Mouse (Mus musculus): Measurements from ENCODE around the gene Mrpl33. TPM values are rescaled to one million over a fixed set of nuclear protein-coding genes. Genes with fewer than 3 reads are reported as not detected.

Gene Mrpl33
- total RNA-seq, 4 experiments from 2014 or later, result 266 to 421 (median 323) TPM

GRCm38 (mm10) chr5:31699397-31699796, 102.7 kb downstream of the Mrpl33 start:
- no peak for DNase-seq

DNA sequence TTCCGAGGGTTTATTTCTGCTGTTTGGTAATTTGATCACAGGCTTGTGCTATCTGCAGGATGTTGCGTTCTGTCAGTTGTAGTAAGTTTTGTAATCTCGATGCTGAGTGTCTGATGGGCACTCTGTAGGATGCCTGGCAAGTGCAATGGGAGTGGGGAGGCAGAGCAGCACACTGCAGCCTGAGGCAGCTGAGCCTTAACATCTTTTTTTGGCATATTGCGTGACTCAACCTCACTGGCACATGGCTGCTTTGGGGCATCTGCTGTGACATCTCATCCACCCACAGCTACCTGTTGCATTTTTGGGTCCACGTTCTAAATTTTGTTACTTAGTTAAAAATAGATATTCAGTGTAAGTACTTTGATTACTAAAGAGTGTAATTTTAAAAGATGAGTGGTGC, 108.2 kb downstream of the Mrpl33 start:
- DNase-seq, result no peak

- no peak for DNase-seq
Observed at GRCm38 (mm10) chr5:31706826-31707225, 110.1 kb downstream of the Mrpl33 start.

GRCm38 (mm10) chr5:31709389-31709788, 112.7 kb downstream of the Mrpl33 start:
- no peak for DNase-seq

DNA sequence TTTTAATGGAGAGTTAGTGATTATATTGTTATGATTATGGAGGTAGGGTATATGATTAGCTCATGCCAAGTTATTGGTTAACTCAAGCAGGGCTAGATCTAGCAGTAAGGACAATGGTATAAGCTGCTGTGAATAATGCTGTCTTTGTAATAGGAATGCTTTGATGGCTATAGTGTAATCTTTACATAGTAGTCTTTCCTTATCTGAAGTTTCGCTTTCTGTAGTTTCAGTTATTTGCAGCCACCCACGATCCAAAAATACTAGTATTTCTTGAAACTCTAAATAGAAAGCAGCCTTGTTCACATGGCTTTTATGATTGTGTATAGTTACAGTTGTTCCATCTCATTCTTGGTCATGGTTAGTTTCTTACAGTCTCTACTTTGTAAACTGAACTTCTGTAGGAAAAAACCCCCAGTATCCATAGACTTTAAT, 116.6 kb downstream of the Mrpl33 start:
- DNase-seq, result no peak

GRCm38 (mm10) chr5:31713841-31714264, 117.1 kb downstream of the Mrpl33 start:
- no peak for DNase-seq

Small RNA genes lying within 50 kb of the gene (microRNA-seq; reads per million reads assigned to microRNA genes)
- gene Mir3473e, result 0 reads per million in 2 experiments

Other genes with a start within 250 kb of the Mrpl33 start
- 10 to 100 TPM; 21.4 to 36.3 (median 26.8) TPM for gene Zfp512, start 144.5 kb upstream of the Mrpl33 start, total RNA-seq (2022)
- gene 4930548H24Rik, start 111.2 kb upstream of the Mrpl33 start, total RNA-seq (2022), result under 1 TPM in 2 of 4 experiments, not detected in 2; 0.22 TPM
- gene Gpn1, start 102.2 kb upstream of the Mrpl33 start, total RNA-seq (2022), result 10 to 100 TPM; 34.2 to 39.4 (median 36.6) TPM
- 10 to 100 TPM; 34.9 to 44.1 (median 38.0) TPM for gene Slc4a1ap, start 69.9 kb upstream of the Mrpl33 start, total RNA-seq (2022)
- 10 to 100 TPM; 20.3 to 24.5 (median 22.9) TPM for gene Supt7l, start 69.1 kb upstream of the Mrpl33 start, total RNA-seq (2022)
- gene Rbks, start 100.7 kb downstream of the Mrpl33 start, total RNA-seq (2022), result 10 to 100 TPM in 3 of 4 experiments, 1 to 10 TPM in 1; 8.9 to 14.8 (median 10.5) TPM
- 100 to 1,000 TPM; 109 to 127 (median 118) TPM for gene Babam2, start 100.7 kb downstream of the Mrpl33 start, total RNA-seq (2022)

Measured in adrenal gland, adult 8-10 months (tissue).